Comparison of ENCODE assay signal across 16 mouse cellular contexts in the genomic region with DNA sequence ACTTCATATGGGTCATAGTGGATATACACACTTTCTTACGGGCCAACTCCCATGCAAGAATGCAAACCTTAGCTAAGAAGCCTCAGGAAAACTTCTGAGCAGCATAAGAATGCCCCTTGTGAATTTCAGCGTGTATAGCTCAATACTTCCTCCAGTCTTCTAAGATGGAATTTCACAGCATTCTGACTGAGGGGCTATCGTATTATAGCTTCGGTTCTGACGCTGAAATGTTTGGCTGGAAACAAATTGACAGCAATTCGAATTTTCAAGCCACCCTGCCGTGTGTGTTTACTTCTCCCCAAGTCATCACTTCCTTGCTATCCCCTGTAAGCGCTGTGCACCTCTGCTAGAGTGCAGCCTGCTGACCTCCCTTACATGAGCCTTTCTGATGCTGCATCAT. TPM values are rescaled to one million over a fixed set of nuclear protein-coding genes. Genes with fewer than 3 reads are reported as not detected.
A peak's percentile ranks its signal among the peaks of the same experiment; 100 is the strongest.
DNase-seq lines count a peak whose midpoint lies in the region; ATAC-seq and TF ChIP-seq lines count a peak whose summit lies in the region.
"Had no signal": no experiment of that assay in that cellular context is flagged by ENCODE, and none has a peak within 500 bp of the region (broad histone marks: within the 10 kb centered on the region; RNA-seq: fewer than 3 reads in every experiment).

No protein-coding gene starts in this region.

- 22% methylated on average over 8 of the region's 8 CpGs for WGBS in kidney, postnatal 0 days
- WGBS in hindbrain, embryonic 12.5 days, result 16% methylated on average over 8 of the region's 8 CpGs
- whole genome bisulfite sequencing in neural tube, embryonic 13.5 days, result 17% methylated on average over 8 of the region's 8 CpGs

- H3K9me3 ChIP-seq in kidney, postnatal 0 days (replicated peaks; ENCODE audit: low read length), result no peaks in the 10 kb centered on the region
- H3K9me3 ChIP-seq in hindbrain, embryonic 12.5 days (replicated peaks), result no peaks in the 10 kb centered on the region
- no peaks in the 10 kb centered on the region for H3K9me3 ChIP-seq in neural tube, embryonic 13.5 days

- no peak for TF ChIP-seq CTCF in kidney, postnatal 0 days (IDR thresholded peaks at IDR 0.05; ENCODE audit: low read depth)

- H3K27me3 ChIP-seq in kidney, postnatal 0 days (ENCODE audit: insufficient read depth, low read length), result peaks cover 3% of the 10 kb centered on the region; the same call in 1 of the 2 replicates
- peaks cover 38% of the 10 kb centered on the region for H3K27me3 ChIP-seq in hindbrain, embryonic 12.5 days
- peaks cover 61% of the 10 kb centered on the region for H3K27me3 ChIP-seq in neural tube, embryonic 13.5 days

- no peak overlapping the region for H3K4me3 ChIP-seq in kidney, postnatal 0 days (replicated peaks; ENCODE audit: low read depth, low read length)
- no peak overlapping the region for H3K4me3 ChIP-seq in hindbrain, embryonic 12.5 days
- peak overlapping the region; percentile 51; the same call in 1 of the 2 replicates for H3K4me3 ChIP-seq in neural tube, embryonic 13.5 days

- H3K36me3 ChIP-seq in kidney, postnatal 0 days (ENCODE audit: insufficient read depth, low read length), result no peaks in the 10 kb centered on the region
- H3K36me3 ChIP-seq in hindbrain, embryonic 12.5 days, result no peaks in the 10 kb centered on the region
- H3K36me3 ChIP-seq in neural tube, embryonic 13.5 days, result no peaks in the 10 kb centered on the region

- H3K27ac ChIP-seq in kidney, postnatal 0 days, result no peak overlapping the region
- H3K27ac ChIP-seq in hindbrain, embryonic 12.5 days, result no peak overlapping the region
- no peak overlapping the region for H3K27ac ChIP-seq in neural tube, embryonic 13.5 days (replicated peaks)

- H3K4me1 ChIP-seq in kidney, postnatal 0 days (replicated peaks; ENCODE audit: insufficient read depth, low read length), result peaks cover 7% of the 10 kb centered on the region; the same call in 1 of the 2 replicates
- H3K4me1 ChIP-seq in hindbrain, embryonic 12.5 days, result peaks cover 16% of the 10 kb centered on the region
- H3K4me1 ChIP-seq in neural tube, embryonic 13.5 days (replicated peaks), result peaks cover 27% of the 10 kb centered on the region

- DNase-seq in embryo, embryonic 10 days (ENCODE audit: low spot score), result peak; percentile 15
- no peak for DNase-seq in embryo, embryonic 11 days
- no peak for DNase-seq in kidney, postnatal 0 days (ENCODE audit: low spot score)
- no peak for DNase-seq in kidney, postnatal 25 days
- DNase-seq in gastrocnemius, postnatal 10 days, result no peak
- no peak for DNase-seq in left cerebral cortex, postnatal 4 days
- DNase-seq: cerebellum, adult 2 months; heart, adult 11 months; heart, postnatal 36 days; kidney, postnatal 14 days; liver, postnatal 0 days; right cerebral cortex, postnatal 25 days; thymus, adult 2 months had no signal

- no peak overlapping the region for H3K9ac ChIP-seq in kidney, postnatal 0 days (ENCODE audit: low read depth, low read length)
- H3K9ac ChIP-seq in hindbrain, embryonic 12.5 days, result no peak overlapping the region
- no peak overlapping the region for H3K9ac ChIP-seq in neural tube, embryonic 13.5 days
- H3K9ac ChIP-seq: liver, postnatal 0 days had no signal

- no peak for ATAC-seq in kidney, postnatal 0 days (replicated peaks; ENCODE audit: low FRiP score, low read depth)
- ATAC-seq in hindbrain, embryonic 12.5 days (ENCODE audit: low FRiP score), result no peak
- no peak for ATAC-seq in neural tube, embryonic 13.5 days (ENCODE audit: low read depth)
- ATAC-seq: liver, postnatal 0 days had no signal

- H3K4me2 ChIP-seq in kidney, postnatal 0 days (ENCODE audit: low read length), result peak overlapping the region; percentile 89
- peak overlapping the region; percentile 89 for H3K4me2 ChIP-seq in hindbrain, embryonic 12.5 days (replicated peaks)
- peak overlapping the region; percentile 73 for H3K4me2 ChIP-seq in neural tube, embryonic 13.5 days

- intact Hi-C loops in left cerebral cortex, postnatal 4 days (cut with DNase I), result no loop called here

RNA-seq across cellular contexts. Expression of gene Moxd1, which starts 1.3 kb away (rescaled TPM):
- polyA plus RNA-seq in kidney, postnatal 0 days (2015; fragmentation: Nextera tagmentation; extraction: Ambion mirVana), result 12.0 and 12.4 TPM in 2 replicates
- 16.1 and 17.8 TPM in 2 replicates for polyA plus RNA-seq in hindbrain, embryonic 12.5 days (2016; fragmentation: Nextera tagmentation; extraction: Ambion mirVana)
- 15.9 and 17.8 TPM in 2 replicates for polyA plus RNA-seq in neural tube, embryonic 13.5 days (2015; fragmentation: Nextera tagmentation; extraction: Ambion mirVana)
- total RNA-seq in gastrocnemius, postnatal 10 days (2021), result 1 to 10 TPM in 1 of 2 experiments, under 1 TPM in 1; 0.89 to 3.1 TPM
- total RNA-seq in left cerebral cortex, postnatal 4 days (2021), result 1 to 10 TPM; 4.3 to 5.1 TPM
- total RNA-seq: megakaryocyte progenitor cell, adult 5-6 weeks had no signal
- polyA plus RNA-seq: liver, postnatal 0 days had no signal
